Mouse (Mus musculus) kidney, postnatal 0 days (tissue): ENCODE data around the gene Lrrn4cl. TPM values are rescaled to one million over a fixed set of nuclear protein-coding genes. Genes with fewer than 3 reads are reported as not detected.
"Not testable (repeated sequence)": the region's sequence is repeated elsewhere in the genome, so short reads cannot be mapped to it uniquely, and the experiment has no call there.

Experiments
- ATAC-seq: fragments of 200-750 bp; cut with Nextera tagmentation; replicated peaks from 2 replicates; pipeline ENCODE4 v1.8.0; 2017; ENCODE audit warnings: low read depth, moderate number of reproducible peaks, moderate TSS enrichment, moderate library complexity; ENCODE audit not compliant: low FRiP score
- DNase-seq: peaks from one replicate; pipeline ENCODE4 v3.0.0-alpha.2; 2016; ENCODE audit warnings: low spot score
- H3K27ac ChIP-seq: fragments of 300-500 bp; sonication (generic); 2 replicates; pipeline ENCODE4 v1.5.1; 2014; ENCODE audit warnings: mild to moderate bottlenecking
- H3K27me3 ChIP-seq: fragments of 300-500 bp; sonication (generic); 2 replicates; pipeline ENCODE4 v1.6.1; 2014; ENCODE audit warnings: low read length, mixed read lengths; ENCODE audit not compliant: insufficient read depth
- H3K36me3 ChIP-seq: fragments of 300-500 bp; sonication (generic); 2 replicates; pipeline ENCODE4 v1.6.1; 2014; ENCODE audit warnings: low read length, mixed read lengths; ENCODE audit not compliant: insufficient read depth
- H3K4me1 ChIP-seq: fragments of 300-500 bp; sonication (generic); replicated peaks from 2 replicates; pipeline ENCODE4 v1.6.1; 2014; ENCODE audit warnings: antibody characterized with exemption, low read length, mixed read lengths; ENCODE audit not compliant: insufficient read depth
- H3K4me2 ChIP-seq: fragments of 300-500 bp; sonication (generic); 2 replicates; pipeline ENCODE4 v1.6.1; 2014; ENCODE audit warnings: mild to moderate bottlenecking, low read length, moderate library complexity, mixed read lengths
- H3K4me3 ChIP-seq: fragments of 300-500 bp; sonication (generic); replicated peaks from 2 replicates; pipeline ENCODE4 v1.5.1; 2014; ENCODE audit warnings: low read depth, low read length
- H3K9ac ChIP-seq: fragments of 300-500 bp; sonication (generic); 2 replicates; pipeline ENCODE4 v1.6.1; 2014; ENCODE audit warnings: low read depth, low read length
- H3K9me3 ChIP-seq: fragments of 300-500 bp; sonication (generic); replicated peaks from 2 replicates; pipeline ENCODE4 v1.6.1; 2016; ENCODE audit warnings: low read length, inconsistent platforms, mixed read lengths
- CTCF ChIP-seq: IDR thresholded peaks from 2 replicates; pipeline ENCODE4 v1.5.1; 2016; ENCODE audit warnings: antibody characterized with exemption, low read depth, mild to moderate bottlenecking, moderate library complexity
- WGBS: fragments of 180-500 bp; shearing (Covaris S2); extraction: QIAGEN DNeasy Blood & Tissue Kit; methylation state at CpG from one replicate; pipeline ENCODE4 v1.1.7; 2014; 5-methylcytosine and 5-hydroxymethylcytosine counted together
- polyA plus RNA-seq: library from polyadenylated mRNA; unstranded; fragments of >200 nt; fragmentation: Nextera tagmentation; extraction: Ambion mirVana; gene quantifications from 2 replicates; pipeline ENCODE4 v1.2.1, GENCODE M21; 2015

Lrrn4cl gene
- polyA plus RNA-seq, 1 experiment from 2014 or later, result 1.1 TPM

DNA sequence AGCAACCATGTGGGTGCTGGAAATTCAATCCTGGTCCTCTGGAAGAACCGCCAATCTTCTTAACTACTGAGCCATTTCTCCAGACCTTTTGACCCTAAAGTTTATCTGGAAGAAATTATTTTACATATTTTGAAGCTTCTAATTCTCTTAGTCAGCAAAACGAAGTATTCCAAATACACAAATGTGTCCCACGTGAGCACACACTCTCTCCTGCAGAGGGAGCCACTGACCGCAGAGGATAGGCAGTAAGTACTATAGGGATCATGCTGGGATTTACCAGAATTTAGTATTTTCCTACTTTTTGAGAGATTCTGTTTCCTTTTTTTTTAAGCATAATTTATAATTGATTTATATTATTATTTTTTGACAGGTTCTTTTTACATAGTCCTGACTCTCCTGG lies 7.1 kb downstream of the Lrrn4cl start:
- peak; percentile 78 for TF ChIP-seq CTCF
- H3K36me3 ChIP-seq, result no peaks in the 10 kb centered on the region
- no peak overlapping the region for H3K4me2 ChIP-seq
- ATAC-seq (no peak; the same call in 1 of the 2 replicates), DNase-seq (peak; percentile 75)
- H3K4me1 ChIP-seq, result no peaks in the 10 kb centered on the region
- WGBS, result 40% methylated on average over 4 of the region's 4 CpGs
- no peaks in the 10 kb centered on the region for H3K9me3 ChIP-seq
- no peaks in the 10 kb centered on the region for H3K27me3 ChIP-seq
- no peak overlapping the region for H3K27ac ChIP-seq
- H3K9ac ChIP-seq, result no peak overlapping the region
- H3K4me3 ChIP-seq, result no peak overlapping the region

DNA sequence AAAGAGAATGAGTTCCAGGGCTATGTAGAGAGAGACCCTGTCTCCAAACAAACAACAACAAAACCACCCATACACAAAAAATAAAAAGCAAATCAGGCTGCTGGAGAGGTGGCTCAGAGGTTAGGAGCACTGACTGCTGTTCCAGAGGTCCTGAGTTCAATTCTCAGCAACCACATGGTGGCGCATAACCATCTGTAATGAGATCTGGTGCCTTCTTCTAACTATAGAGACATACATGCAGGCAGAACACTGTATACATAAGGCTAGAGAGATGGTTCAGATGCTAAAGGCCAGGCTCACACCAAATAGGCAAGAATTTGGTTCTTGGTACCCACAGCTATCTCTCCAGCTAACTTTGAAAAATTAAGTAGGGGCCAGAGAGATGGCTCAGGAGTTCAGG lies 8.4 kb downstream of the Lrrn4cl start:
- Histone ChIP-seq H3K4me2 (no peak overlapping the region), H3K36me3 (no peaks in the 10 kb centered on the region), H3K4me1 (no peaks in the 10 kb centered on the region), H3K9ac (no peak overlapping the region), H3K27me3 (no peaks in the 10 kb centered on the region), H3K27ac (no peak overlapping the region), H3K9me3 (no peaks in the 10 kb centered on the region), H3K4me3 (no peak overlapping the region)
- 22% methylated on average over 1 of the region's 1 CpGs for WGBS
- no peak for ATAC-seq
- DNase-seq, result no peak
- peak; percentile 60 for TF ChIP-seq CTCF

DNA sequence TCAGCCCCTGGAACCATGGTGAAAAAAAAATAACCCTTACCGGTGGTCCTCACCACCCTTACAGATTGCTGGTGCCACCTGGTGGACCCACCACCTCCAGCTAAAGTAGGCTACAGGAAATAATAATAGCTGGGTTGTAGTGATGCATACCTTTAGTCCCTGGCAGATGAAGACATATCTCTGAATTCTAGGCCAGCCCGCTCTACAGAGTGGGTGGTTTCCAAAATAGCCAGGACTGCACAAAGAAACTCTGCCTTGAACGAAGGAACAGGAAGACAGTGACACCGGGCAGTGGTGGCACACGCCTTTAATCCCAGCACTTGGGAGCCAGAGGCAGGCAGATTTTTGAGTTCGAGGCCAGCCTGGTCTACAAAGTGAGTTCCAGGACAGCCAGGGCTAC lies 13.7 kb downstream of the Lrrn4cl start:
- DNase-seq, result no peak
- Histone ChIP-seq H3K36me3 (no peaks in the 10 kb centered on the region), H3K4me2 (no peak overlapping the region), H3K4me1 (no peaks in the 10 kb centered on the region), H3K27ac (no peak overlapping the region), H3K27me3 (no peaks in the 10 kb centered on the region), H3K9ac (no peak overlapping the region), H3K9me3 (no peaks in the 10 kb centered on the region), H3K4me3 (no peak overlapping the region)
- WGBS, result 84% methylated on average over 6 of the region's 6 CpGs
- no peak for TF ChIP-seq CTCF
- ATAC-seq, result no peak

- WGBS, result 76% methylated on average over 3 of the region's 3 CpGs
- Histone ChIP-seq H3K9ac (0 out of 2 replicates have a peak overlapping the region, but pooled peaks have one; percentile 96), H3K4me2 (peak overlapping the region; percentile 51; the same call in 1 of the 2 replicates), H3K36me3 (peaks cover 20% of the 10 kb centered on the region)
- not testable (repeated sequence) for H3K4me3 ChIP-seq, H3K27me3 ChIP-seq, H3K27ac ChIP-seq, DNase-seq, ATAC-seq, H3K4me1 ChIP-seq, H3K9me3 ChIP-seq
These were observed 19.8 kb downstream of the Lrrn4cl start for GRCm38 (mm10) chr19:8870381-8870780.

- Histone ChIP-seq H3K27me3 (no peaks in the 10 kb centered on the region), H3K9ac (peak overlapping the region; percentile 96; the same call in 1 of the 2 replicates), H3K4me3 (peak overlapping the region; percentile 96), H3K9me3 (no peaks in the 10 kb centered on the region), H3K4me1 (0 out of 2 replicates have a peak, but pooled peaks cover 5% of the 10 kb centered on the region), H3K36me3 (peaks cover 20% of the 10 kb centered on the region), H3K4me2 (peak overlapping the region; percentile 51), H3K27ac (peak overlapping the region; percentile 60)
- no peak for DNase-seq
- TF ChIP-seq CTCF, result no peak
- 47% methylated on average over 9 of the region's 9 CpGs for WGBS
- no peak for ATAC-seq
These were observed 20.3 kb downstream of the Lrrn4cl start for GRCm38 (mm10) chr19:8870838-8871237.

GRCm38 (mm10) chr19:8871267-8872186 lies 21.0 kb downstream of the Lrrn4cl start, which contains the start of gene Ubxn1:
TSS of gene Ubxn1 (plus strand) at chr19:8871496.
- peak within 1 kb of the TSS; percentile 90 for H3K27ac ChIP-seq
- peaks cover 24% of the 10 kb centered on the region for H3K36me3 ChIP-seq
- H3K27me3 ChIP-seq, result no peaks in the 10 kb centered on the region
- H3K9me3 ChIP-seq, result no peaks in the 10 kb centered on the region
- H3K4me1 ChIP-seq, result 0 out of 2 replicates have a peak, but pooled peaks cover 5% of the 10 kb centered on the region
- peak within 1 kb of the TSS; percentile 96 for H3K9ac ChIP-seq
- peak within 1 kb of the TSS; percentile 96 for H3K4me3 ChIP-seq
- TF ChIP-seq CTCF, result no peak
- ATAC-seq (peak; percentile 96), DNase-seq (peak; percentile 99)
- peak within 1 kb of the TSS; percentile 80 for H3K4me2 ChIP-seq
- WGBS, result 1% methylated on average over 51 of the region's 59 CpGs
